Mouse (Mus musculus) lung, adult 2 months (tissue): ENCODE data around the gene Stx16.

Experiments
- CTCF ChIP-seq: fragments of 200-500 bp; IDR thresholded peaks from 2 replicates; pipeline ENCODE4 v1.5.1; 2011; ENCODE audit warnings: mild to moderate bottlenecking, low read length, control low read depth; ENCODE audit not compliant: insufficient read depth
- POLR2A ChIP-seq: fragments of 200-500 bp; IDR thresholded peaks from 2 replicates; pipeline ENCODE4 v1.6.1; 2011; ENCODE audit warnings: low read depth, mild to moderate bottlenecking, control low read depth, low read length, borderline replicate concordance; ENCODE audit errors: extremely low read depth

GRCm38 (mm10) chr2:174127376-174127713 lies 51.2 kb downstream of the Stx16 start:
- TF ChIP-seq POLR2A, result no peak
- no peak for TF ChIP-seq CTCF
